Mouse (Mus musculus) megakaryocyte, embryonic 14.5 days (primary cell): Measurements from ENCODE around the gene Hspg2. TPM values are rescaled to one million over a fixed set of nuclear protein-coding genes. Genes with fewer than 3 reads are reported as not detected.

ENCODE experiments used
- H3K27me3 ChIP-seq: replicated peaks from 2 replicates; pipeline ENCODE3; 2012; ENCODE audit warnings: inconsistent platforms
- H3K36me3 ChIP-seq: replicated peaks from 2 replicates; pipeline ENCODE3; 2012; ENCODE audit warnings: low read length, inconsistent platforms, mixed read lengths
- H3K4me1 ChIP-seq: 2 replicates; pipeline ENCODE4 v1.6.1; 2012; ENCODE audit warnings: inconsistent platforms
- H3K4me3 ChIP-seq: replicated peaks from 2 replicates; pipeline ENCODE3; 2012; ENCODE audit warnings: moderate library complexity, mild to moderate bottlenecking, inconsistent platforms
- H3K9me3 ChIP-seq: 2 replicates; pipeline ENCODE4 v1.6.1; 2012; ENCODE audit warnings: inconsistent platforms
- FLI1 ChIP-seq: IDR thresholded peaks from 2 replicates; pipeline ENCODE4 v1.6.1; 2012; ENCODE audit warnings: low read length, inconsistent platforms, mixed read lengths
- GATA1 ChIP-seq: IDR thresholded peaks from 3 replicates; pipeline ENCODE4 v1.6.1; 2012; ENCODE audit warnings: mixed read lengths, low read length, inconsistent platforms, borderline replicate concordance
- polyA plus RNA-seq: library from polyadenylated mRNA; stranded (reverse); fragments of >175 nt; gene quantifications from 2 replicates; pipeline ENCODE4 v1.2.3, GENCODE M21; 2012; ENCODE audit warnings: low replicate concordance; ENCODE audit not compliant: insufficient read depth

The Hspg2 gene
- polyA plus RNA-seq, 1 experiment, result not detected

DNA sequence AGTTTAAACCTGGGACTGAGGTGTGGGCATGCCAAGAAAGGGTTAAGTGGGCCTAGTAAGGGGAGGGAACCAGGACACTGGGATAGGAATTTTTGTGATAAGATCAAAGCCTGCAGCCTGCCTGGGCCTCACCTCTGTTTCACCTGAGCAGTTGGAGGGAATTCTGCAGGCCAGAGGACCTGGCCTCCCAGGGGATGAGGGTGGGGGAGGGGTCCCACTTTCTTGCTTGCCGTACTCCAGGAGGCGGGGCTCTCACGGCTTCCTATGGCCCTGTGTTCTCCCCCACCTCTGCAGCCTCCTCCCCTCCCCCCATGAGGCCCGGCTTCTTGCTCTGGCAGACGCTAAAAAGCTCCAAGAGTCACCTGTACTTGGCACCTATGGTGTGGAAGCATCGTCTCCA lies 11.2 kb downstream of the Hspg2 start:
- no peaks in the 10 kb centered on the region for H3K9me3 ChIP-seq
- H3K36me3 ChIP-seq, result no peaks in the 10 kb centered on the region
- peaks cover 6% of the 10 kb centered on the region; the same call in 1 of the 2 replicates for H3K4me1 ChIP-seq
- TF ChIP-seq GATA1 (no peak), FLI1 (no peak)
- H3K27me3 ChIP-seq, result peaks cover 91% of the 10 kb centered on the region
- no peak overlapping the region for H3K4me3 ChIP-seq

DNA sequence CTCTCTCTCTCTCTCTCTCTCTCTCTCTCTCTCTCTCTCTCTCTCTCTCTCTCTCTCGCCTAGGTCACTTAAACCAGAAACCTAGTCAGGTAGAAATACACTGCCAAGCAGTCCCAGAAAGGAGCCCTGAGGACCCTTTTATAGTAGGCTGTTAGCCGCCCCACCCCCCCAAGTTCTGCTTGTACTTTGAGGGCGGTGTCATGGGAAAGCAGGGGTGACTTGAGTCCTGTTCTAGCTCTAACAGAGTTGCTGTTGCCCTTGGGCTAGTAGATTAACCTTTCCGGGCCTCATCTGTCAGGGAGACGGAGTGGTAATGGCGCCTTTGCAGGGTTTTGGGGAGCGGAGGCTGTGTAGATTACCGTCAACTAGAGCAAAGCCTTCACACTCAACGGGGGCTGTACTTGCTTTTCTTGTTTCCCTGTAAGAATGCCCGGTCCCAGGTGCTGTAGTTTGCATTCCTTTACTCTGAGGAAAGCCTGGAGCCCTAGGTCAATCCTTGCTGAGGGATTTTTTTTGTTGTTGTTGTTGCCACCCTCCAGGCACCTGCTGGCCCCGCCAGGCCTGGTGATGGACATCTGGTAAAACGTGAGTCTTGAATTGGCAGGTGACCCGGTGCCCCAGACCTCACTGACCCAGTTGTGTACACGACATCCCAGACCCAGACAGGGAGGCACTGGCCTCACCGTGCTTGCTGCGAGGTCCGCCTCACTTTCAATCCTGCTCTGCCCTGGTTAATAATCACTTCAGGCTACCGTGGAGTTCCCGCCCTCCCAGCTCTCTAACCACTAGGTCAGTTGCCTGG lies 11.8 kb downstream of the Hspg2 start:
- peaks cover 6% of the 10 kb centered on the region; the same call in 1 of the 2 replicates for H3K4me1 ChIP-seq
- no peak for TF ChIP-seq GATA1
- no peak for TF ChIP-seq FLI1

DNA sequence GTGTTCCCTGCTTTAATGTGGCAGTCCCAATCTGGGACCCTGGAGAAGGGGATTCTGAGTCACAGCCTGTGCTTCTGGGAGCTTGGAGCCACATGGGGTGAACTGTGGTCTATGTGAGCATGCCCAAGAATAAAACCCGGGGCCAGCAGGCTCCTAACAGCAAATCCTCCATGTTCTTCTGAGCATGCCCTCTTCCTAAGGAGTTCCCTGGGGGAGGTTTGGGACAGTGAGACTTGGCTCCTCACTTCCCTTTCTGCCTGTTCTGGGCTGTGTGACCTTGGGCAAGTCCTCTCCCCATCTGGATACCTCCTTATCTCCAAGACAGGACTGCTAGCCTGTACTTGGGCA lies 12.4 kb downstream of the Hspg2 start:
- Histone ChIP-seq H3K4me3 (no peak overlapping the region), H3K36me3 (no peaks in the 10 kb centered on the region), H3K4me1 (peaks cover 6% of the 10 kb centered on the region; the same call in 1 of the 2 replicates), H3K9me3 (no peaks in the 10 kb centered on the region), H3K27me3 (peaks cover 88% of the 10 kb centered on the region)
- TF ChIP-seq GATA1, result no peak

More for the DNA sequence above, 11.8 kb downstream of the Hspg2 start:
- H3K9me3 ChIP-seq, result no peaks in the 10 kb centered on the region
- peaks cover 89% of the 10 kb centered on the region for H3K27me3 ChIP-seq
- H3K36me3 ChIP-seq, result no peaks in the 10 kb centered on the region
- H3K4me3 ChIP-seq, result no peak overlapping the region

DNA sequence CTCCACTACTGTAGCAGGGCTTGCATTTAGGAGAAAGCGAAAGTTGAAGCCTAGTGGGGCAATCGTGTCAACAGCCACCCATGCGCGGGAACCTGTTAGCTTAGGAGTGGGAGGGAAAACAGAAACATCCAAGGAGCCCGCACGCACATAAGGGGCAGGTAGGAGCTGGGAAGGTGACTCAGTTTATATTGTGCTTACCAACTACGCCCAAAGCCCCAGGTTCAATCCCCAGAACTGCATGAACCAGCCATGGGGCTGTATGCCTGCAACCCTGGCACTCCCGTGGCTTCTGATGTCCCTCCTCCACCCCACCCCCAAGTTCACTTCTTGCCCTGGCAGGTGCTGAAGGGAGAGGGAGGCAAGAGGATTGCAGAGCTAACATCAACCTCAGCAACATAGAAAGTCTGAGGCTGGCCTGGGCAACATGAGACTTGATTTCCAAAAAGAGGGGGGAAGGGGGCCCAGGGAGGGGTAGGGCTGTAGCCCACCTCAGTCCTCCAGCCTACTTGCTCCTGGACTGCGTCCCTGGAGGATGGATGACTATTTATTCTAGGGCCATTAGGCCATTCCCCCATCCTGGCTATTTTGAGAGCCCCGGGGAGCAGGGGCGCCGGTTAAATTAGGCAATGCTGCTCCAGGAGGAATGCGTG lies 12.9 kb downstream of the Hspg2 start:
- H3K27me3 ChIP-seq, result peaks cover 88% of the 10 kb centered on the region
- no peak overlapping the region for H3K4me3 ChIP-seq
- H3K4me1 ChIP-seq, result peaks cover 6% of the 10 kb centered on the region; the same call in 1 of the 2 replicates
- TF ChIP-seq FLI1 (no peak), GATA1 (no peak)
- no peaks in the 10 kb centered on the region for H3K36me3 ChIP-seq
- H3K9me3 ChIP-seq, result no peaks in the 10 kb centered on the region

DNA sequence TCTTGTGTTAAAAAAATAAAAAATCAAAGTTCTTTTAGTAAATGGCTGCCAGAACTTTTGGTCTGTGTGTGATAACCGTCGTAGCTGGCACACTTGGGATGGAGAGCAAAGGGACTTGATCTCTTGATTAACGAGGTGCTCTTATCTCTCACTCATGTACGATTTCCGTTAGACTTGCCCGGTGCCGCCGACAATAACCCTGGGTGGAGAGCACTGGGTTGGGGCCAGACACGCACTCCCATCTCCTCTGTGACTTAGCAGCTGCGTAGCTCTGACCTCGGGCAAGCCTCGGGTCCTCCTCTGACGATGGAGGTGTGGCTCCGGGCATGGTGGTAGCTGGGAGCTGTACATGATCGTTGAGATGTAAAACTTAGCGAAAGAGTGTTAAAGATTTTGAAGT lies 15.3 kb downstream of the Hspg2 start:
- Histone ChIP-seq H3K4me1 (peaks cover 9% of the 10 kb centered on the region), H3K36me3 (no peaks in the 10 kb centered on the region), H3K4me3 (no peak overlapping the region), H3K27me3 (peaks cover 80% of the 10 kb centered on the region), H3K9me3 (no peaks in the 10 kb centered on the region)
- TF ChIP-seq FLI1 (no peak), GATA1 (no peak)

DNA sequence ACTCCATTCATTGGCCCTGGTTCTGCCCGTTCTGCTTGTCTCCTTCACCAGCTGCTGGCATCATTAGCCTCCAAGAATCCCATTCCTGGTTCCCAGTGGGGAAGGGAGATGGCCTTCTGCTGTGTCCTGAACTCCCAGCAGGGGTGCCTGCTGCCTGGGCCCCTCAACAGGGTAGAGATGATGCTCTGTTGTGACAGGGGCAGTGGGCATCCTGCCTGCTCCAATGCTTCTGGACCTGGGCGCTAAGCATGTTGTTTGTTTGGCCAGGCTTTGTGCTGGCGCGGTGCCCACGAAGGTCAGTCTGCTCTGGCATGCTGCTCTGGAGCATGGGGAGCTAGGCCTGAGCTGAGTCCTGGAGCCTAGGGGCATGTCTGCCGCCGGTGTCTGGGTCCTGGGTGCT lies 16.0 kb downstream of the Hspg2 start:
- no peaks in the 10 kb centered on the region for H3K36me3 ChIP-seq
- TF ChIP-seq GATA1 (no peak), FLI1 (no peak)
- peaks cover 9% of the 10 kb centered on the region for H3K4me1 ChIP-seq
- H3K27me3 ChIP-seq, result peaks cover 80% of the 10 kb centered on the region
- no peaks in the 10 kb centered on the region for H3K9me3 ChIP-seq
- H3K4me3 ChIP-seq, result no peak overlapping the region

DNA sequence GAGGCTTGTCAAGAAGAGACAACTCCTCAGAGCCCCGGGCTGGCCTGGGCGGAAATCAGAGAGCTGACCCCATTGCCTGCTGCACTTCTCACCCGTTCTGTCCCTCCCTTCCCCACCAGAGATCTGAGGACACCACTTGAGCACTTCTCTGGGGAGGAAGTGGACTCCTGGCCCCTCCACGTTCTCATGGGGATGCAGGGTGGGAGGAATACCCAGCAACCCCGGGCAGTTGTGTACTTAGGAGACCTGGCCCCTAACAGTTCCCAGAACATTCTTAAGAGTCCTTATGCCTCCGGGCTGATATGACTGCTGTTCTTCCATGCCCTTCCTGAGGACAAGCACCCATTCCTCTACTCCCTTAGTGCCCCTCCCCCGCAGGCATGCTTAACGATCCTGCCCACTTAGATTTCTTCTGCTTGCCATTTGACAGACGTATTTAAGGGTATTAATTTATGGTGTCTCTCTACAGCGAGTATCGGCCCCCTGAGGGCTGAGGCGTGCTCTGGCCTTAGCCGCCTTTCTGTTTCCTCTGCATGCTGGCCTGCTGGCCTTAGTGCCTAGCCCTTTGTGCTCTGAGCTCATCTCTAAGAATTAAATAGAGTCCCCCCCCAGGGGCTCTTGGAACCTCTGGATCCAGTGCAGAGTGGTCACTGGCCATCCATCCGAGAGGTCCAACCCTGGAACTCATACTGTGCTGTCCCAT lies 16.8 kb downstream of the Hspg2 start:
- no peak overlapping the region for H3K4me3 ChIP-seq
- peaks cover 9% of the 10 kb centered on the region for H3K4me1 ChIP-seq
- H3K9me3 ChIP-seq, result no peaks in the 10 kb centered on the region
- TF ChIP-seq FLI1, result no peak
- no peak for TF ChIP-seq GATA1
- H3K36me3 ChIP-seq, result no peaks in the 10 kb centered on the region
- peaks cover 82% of the 10 kb centered on the region for H3K27me3 ChIP-seq

DNA sequence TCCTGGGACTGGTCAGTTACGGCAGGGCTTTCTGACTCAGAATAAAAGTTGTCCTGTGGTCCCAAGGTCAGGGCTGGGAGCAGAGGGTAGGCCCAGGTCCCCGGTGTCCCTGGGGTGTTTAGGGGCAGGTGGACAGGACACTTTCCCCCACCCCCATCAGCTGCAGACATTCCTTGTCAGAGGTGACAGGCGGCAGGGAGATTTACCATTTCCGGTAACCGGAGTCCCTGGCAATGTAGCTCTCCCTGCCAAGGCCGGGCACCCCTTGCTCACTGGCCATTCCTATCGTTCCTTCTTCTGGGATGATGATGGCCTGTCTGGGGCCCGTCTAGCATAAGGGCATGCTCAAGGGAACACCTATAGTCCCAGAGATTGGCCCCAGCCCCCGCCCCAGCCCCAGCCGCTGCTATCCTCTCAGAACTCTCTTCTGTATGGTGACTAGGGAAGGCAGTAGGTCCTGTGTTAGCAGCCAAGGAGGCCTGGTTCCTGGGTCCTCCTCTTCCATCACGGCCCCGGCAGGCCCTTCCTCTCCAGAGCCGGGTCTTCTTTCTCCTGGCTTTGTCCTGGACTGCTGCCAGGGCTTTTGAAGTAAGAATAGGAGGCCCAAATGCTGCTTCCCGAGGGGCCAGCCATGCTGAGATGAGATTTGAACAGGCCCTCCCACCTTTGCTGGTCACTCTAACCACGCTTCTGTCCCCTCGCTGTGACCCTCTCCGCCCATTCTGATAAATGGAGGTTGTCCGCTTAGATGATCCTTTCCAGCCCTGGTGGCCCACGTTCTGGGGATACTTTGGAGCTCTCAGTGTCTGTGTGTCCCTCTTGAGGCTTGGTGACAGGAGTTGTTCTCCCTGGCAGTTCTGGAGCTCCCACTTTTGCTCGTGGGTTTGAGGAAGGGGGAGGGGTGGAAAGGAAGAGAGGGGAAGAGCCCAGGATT lies 17.8 kb downstream of the Hspg2 start:
- no peak overlapping the region for H3K4me3 ChIP-seq
- H3K4me1 ChIP-seq, result peaks cover 9% of the 10 kb centered on the region
- TF ChIP-seq GATA1 (no peak), FLI1 (no peak)
- H3K27me3 ChIP-seq, result peaks cover 73% of the 10 kb centered on the region
- H3K9me3 ChIP-seq, result no peaks in the 10 kb centered on the region
- H3K36me3 ChIP-seq, result no peaks in the 10 kb centered on the region
